Comparison of ENCODE assay signal across 14 mouse cellular contexts in the genomic region with DNA sequence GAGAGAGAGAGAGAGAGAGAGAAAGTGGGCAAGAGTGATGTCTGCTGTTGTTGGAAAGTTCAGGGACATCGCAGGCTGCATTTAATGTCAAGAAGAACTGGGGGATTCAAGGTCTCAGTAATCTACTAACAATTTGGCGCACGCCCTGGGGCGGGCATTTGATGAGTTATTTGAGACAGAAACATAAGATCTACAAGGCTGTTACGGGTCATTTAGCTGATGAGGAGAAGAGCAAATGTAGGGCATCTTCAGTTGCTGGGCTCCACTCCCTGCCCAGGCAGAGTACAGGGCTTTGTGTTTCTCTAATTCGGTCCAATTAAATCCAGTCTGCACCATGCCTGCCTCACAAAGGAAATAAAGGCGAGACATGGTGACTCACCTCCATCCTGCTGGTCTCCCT.
"Had no signal": no experiment of that assay in that cellular context is flagged by ENCODE, and none has a peak within 500 bp of the region (broad histone marks: within the 10 kb centered on the region; RNA-seq: fewer than 3 reads in every experiment).

No protein-coding gene starts in this region.

- DNase-seq: kidney, adult 9 months; kidney, postnatal 14 days; kidney, postnatal 4 days; liver, embryonic 13.5 days; lung, adult 2 months; lung, postnatal 14 days; lung, postnatal 4 days; midbrain, embryonic 14.5 days; right cerebral cortex, adult 18-20 months; right cerebral cortex, postnatal 14 days; right cerebral cortex, postnatal 4 days; thymus, adult 18-20 months; thymus, postnatal 14 days; thymus, postnatal 4 days had no signal
